Mouse (Mus musculus): ENCODE results near the gene Sh2d3c. TPM values are rescaled to one million over a fixed set of nuclear protein-coding genes. Genes with fewer than 3 reads are reported as not detected.

Sh2d3c gene
- total RNA-seq, 1 experiment = 1.8 TPM

DNA sequence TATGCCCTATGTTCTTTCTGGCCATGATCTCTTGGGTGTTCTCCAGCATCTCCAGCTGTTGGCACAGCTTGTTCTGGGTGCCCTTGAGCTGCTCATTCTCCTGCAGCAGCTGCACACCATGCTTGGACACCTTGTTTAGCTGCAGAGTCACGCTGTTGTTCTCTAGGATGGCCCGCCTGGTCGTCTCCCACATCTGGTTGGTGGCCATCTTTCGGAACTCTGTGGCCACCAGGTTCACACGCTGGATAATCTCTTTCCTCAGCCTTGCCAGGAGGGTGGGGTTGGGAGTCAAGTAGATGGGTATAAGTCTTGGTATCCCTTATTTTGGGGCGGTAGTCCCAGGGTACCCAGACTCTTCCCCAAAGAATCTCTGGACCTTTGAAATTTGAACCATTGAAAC lies 58.9 kb downstream of the Sh2d3c start:
- H3K27ac ChIP-seq (ENCODE audit: insufficient read depth, low read depth, low read length, poor library complexity, severe bottlenecking) = no peak overlapping the region
- DNase-seq (ENCODE audit: low read depth, low spot score) = no peak
- in situ Hi-C loops (cut with MboI; ENCODE audit: low sequenced_read_pairs in 2 of 2, unreplicated experiment in 2 of 2) = no loop called here
- no peak overlapping the region for H3K9ac ChIP-seq (ENCODE audit: insufficient read depth, low read depth, low read length, poor library complexity, severe bottlenecking)
- no peaks in the 10 kb centered on the region for H3K9me3 ChIP-seq (ENCODE audit: control insufficient read depth, insufficient read depth, low read depth, low read length)
- H3K4me3 ChIP-seq (ENCODE audit: insufficient read depth in 1 of 2, low read depth in 1 of 2, low read length in 2 of 2, poor library complexity in 1 of 2, severe bottlenecking in 1 of 2) = no peak overlapping the region
- H3K4me1 ChIP-seq (ENCODE audit: control insufficient read depth in 2 of 2, insufficient read depth in 2 of 2, low read length in 2 of 2, poor library complexity in 1 of 2) = peaks cover 5 to 18% of the 10 kb centered on the region in 2 experiments; a peak in 2 of 4 replicates
- TF ChIP-seq MAFK (IDR thresholded peaks at IDR 0.05; ENCODE audit: insufficient read depth, low read depth, low read length) (no peak), HCFC1 (IDR thresholded peaks at IDR 0.05; ENCODE audit: borderline replicate concordance, insufficient read depth, low read length) (no peak), ZNF384 (IDR thresholded peaks at IDR 0.05; ENCODE audit: low read depth, low read length) (no peak), ZC3H11A (IDR thresholded peaks at IDR 0.05; ENCODE audit: borderline replicate concordance, low read depth, low read length) (no peak), CHD2 (IDR thresholded peaks at IDR 0.05; ENCODE audit: low read depth, low read length) (no peak)
- H3K36me3 ChIP-seq (ENCODE audit: control insufficient read depth, insufficient read depth, low read length, poor library complexity, severe bottlenecking) = peaks cover 3% of the 10 kb centered on the region; the same call in 1 of the 2 replicates

- Histone ChIP-seq H3K9ac (ENCODE audit: insufficient read depth, low read depth, low read length, poor library complexity, severe bottlenecking) (no peak overlapping the region), H3K9me3 (ENCODE audit: control insufficient read depth, insufficient read depth, low read depth, low read length) (no peaks in the 10 kb centered on the region), H3K36me3 (ENCODE audit: control insufficient read depth, insufficient read depth, low read length, poor library complexity, severe bottlenecking) (peaks cover 3% of the 10 kb centered on the region; the same call in 1 of the 2 replicates), H3K4me3 (ENCODE audit: insufficient read depth in 1 of 2, low read depth in 1 of 2, low read length in 2 of 2, poor library complexity in 1 of 2, severe bottlenecking in 1 of 2) (no peak overlapping the region), H3K4me1 (ENCODE audit: control insufficient read depth in 2 of 2, insufficient read depth in 2 of 2, low read length in 2 of 2, poor library complexity in 1 of 2) (peaks cover 0 to 18% of the 10 kb centered on the region in 2 experiments; a peak in 2 of 4 replicates), H3K27ac (ENCODE audit: insufficient read depth, low read depth, low read length, poor library complexity, severe bottlenecking) (no peak overlapping the region)
- in situ Hi-C loops (cut with MboI; ENCODE audit: low sequenced_read_pairs in 2 of 2, unreplicated experiment in 2 of 2) = no loop called here
- DNase-seq (ENCODE audit: low read depth, low spot score) = no peak
- TF ChIP-seq HCFC1 (IDR thresholded peaks at IDR 0.05; ENCODE audit: borderline replicate concordance, insufficient read depth, low read length) = no peak
- no peak for TF ChIP-seq ZC3H11A (IDR thresholded peaks at IDR 0.05; ENCODE audit: borderline replicate concordance, low read depth, low read length)
- no peak for TF ChIP-seq ZNF384 (IDR thresholded peaks at IDR 0.05; ENCODE audit: low read depth, low read length)
- TF ChIP-seq MAFK (IDR thresholded peaks at IDR 0.05; ENCODE audit: insufficient read depth, low read depth, low read length) = no peak
- no peak for TF ChIP-seq CHD2 (IDR thresholded peaks at IDR 0.05; ENCODE audit: low read depth, low read length)
These were observed 60.9 kb downstream of the Sh2d3c start for GRCm38 (mm10) chr2:32781710-32782109.

GRCm38 (mm10) chr2:32784048-32784681 lies 63.3 kb downstream of the Sh2d3c start, which contains the start of gene Cfap157:
Gene Cfap157 (minus strand): TSS chr2:32784428.
- DNase-seq (ENCODE audit: low read depth, low spot score) = no peak
- H3K4me3 ChIP-seq (ENCODE audit: insufficient read depth in 1 of 2, low read depth in 1 of 2, low read length in 2 of 2, poor library complexity in 1 of 2, severe bottlenecking in 1 of 2) = no peak within 1 kb of the TSS
- H3K36me3 ChIP-seq (ENCODE audit: control insufficient read depth, insufficient read depth, low read length, poor library complexity, severe bottlenecking) = no peaks in the 10 kb centered on the region
- no peak for TF ChIP-seq CHD2 (IDR thresholded peaks at IDR 0.05; ENCODE audit: low read depth, low read length)
- TF ChIP-seq HCFC1 (IDR thresholded peaks at IDR 0.05; ENCODE audit: borderline replicate concordance, insufficient read depth, low read length) = no peak
- no peak for TF ChIP-seq MAFK (IDR thresholded peaks at IDR 0.05; ENCODE audit: insufficient read depth, low read depth, low read length)
- no peak for TF ChIP-seq ZNF384 (IDR thresholded peaks at IDR 0.05; ENCODE audit: low read depth, low read length)
- no peak for TF ChIP-seq ZC3H11A (IDR thresholded peaks at IDR 0.05; ENCODE audit: borderline replicate concordance, low read depth, low read length)
- in situ Hi-C loops (cut with MboI; ENCODE audit: low sequenced_read_pairs in 2 of 2, unreplicated experiment in 2 of 2) = no loop called here
- no peak within 1 kb of the TSS for H3K27ac ChIP-seq (ENCODE audit: insufficient read depth, low read depth, low read length, poor library complexity, severe bottlenecking)
- no peaks in the 10 kb centered on the region for H3K9me3 ChIP-seq (ENCODE audit: control insufficient read depth, insufficient read depth, low read depth, low read length)
- no peak within 1 kb of the TSS for H3K9ac ChIP-seq (ENCODE audit: insufficient read depth, low read depth, low read length, poor library complexity, severe bottlenecking)
- peaks cover 0 to 15% of the 10 kb centered on the region in 2 experiments; a peak in 2 of 4 replicates for H3K4me1 ChIP-seq (ENCODE audit: control insufficient read depth in 2 of 2, insufficient read depth in 2 of 2, low read length in 2 of 2, poor library complexity in 1 of 2)

DNA sequence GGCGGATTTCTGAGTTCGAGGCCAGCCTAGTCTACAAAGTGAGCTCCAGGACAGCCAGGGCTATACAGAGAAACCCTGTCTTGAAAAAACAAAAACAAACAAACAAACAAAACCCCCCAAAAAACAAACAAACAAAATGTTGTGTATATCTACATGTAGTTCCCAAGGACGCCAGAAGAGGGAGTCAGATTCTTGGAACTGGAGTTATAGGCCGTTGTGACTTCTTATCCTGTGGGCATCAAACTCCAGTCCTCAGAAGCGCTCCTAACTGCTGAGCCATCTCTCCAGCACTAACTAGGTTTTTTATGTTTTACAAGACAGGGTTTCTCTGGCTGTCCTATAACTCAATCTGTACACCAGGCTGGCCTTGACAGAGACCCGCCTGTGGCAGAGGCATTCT lies 66.3 kb downstream of the Sh2d3c start:
- H3K36me3 ChIP-seq (ENCODE audit: control insufficient read depth, insufficient read depth, low read length, poor library complexity, severe bottlenecking) = no peaks in the 10 kb centered on the region
- DNase-seq (ENCODE audit: low read depth, low spot score) = no peak
- no peak overlapping the region for H3K9ac ChIP-seq (ENCODE audit: insufficient read depth, low read depth, low read length, poor library complexity, severe bottlenecking)
- no peak overlapping the region for H3K27ac ChIP-seq (ENCODE audit: insufficient read depth, low read depth, low read length, poor library complexity, severe bottlenecking)
- H3K4me1 ChIP-seq (ENCODE audit: control insufficient read depth in 2 of 2, insufficient read depth in 2 of 2, low read length in 2 of 2, poor library complexity in 1 of 2) = peaks cover 0 to 4% of the 10 kb centered on the region in 2 experiments; a peak in 2 of 4 replicates
- no peaks in the 10 kb centered on the region for H3K9me3 ChIP-seq (ENCODE audit: control insufficient read depth, insufficient read depth, low read depth, low read length)
- H3K4me3 ChIP-seq (ENCODE audit: insufficient read depth in 1 of 2, low read depth in 1 of 2, low read length in 2 of 2, poor library complexity in 1 of 2, severe bottlenecking in 1 of 2) = no peak overlapping the region
- in situ Hi-C loops (cut with MboI; ENCODE audit: low sequenced_read_pairs in 2 of 2, unreplicated experiment in 2 of 2) = no loop called here
- TF ChIP-seq MAFK (IDR thresholded peaks at IDR 0.05; ENCODE audit: insufficient read depth, low read depth, low read length) = no peak
- TF ChIP-seq CHD2 (IDR thresholded peaks at IDR 0.05; ENCODE audit: low read depth, low read length) = no peak
- no peak for TF ChIP-seq HCFC1 (IDR thresholded peaks at IDR 0.05; ENCODE audit: borderline replicate concordance, insufficient read depth, low read length)
- TF ChIP-seq ZNF384 (IDR thresholded peaks at IDR 0.05; ENCODE audit: low read depth, low read length) = no peak
- TF ChIP-seq ZC3H11A (IDR thresholded peaks at IDR 0.05; ENCODE audit: borderline replicate concordance, low read depth, low read length) = no peak

Data from ES-E14 (cell line).